Mouse (Mus musculus): ENCODE data around the gene Oard1.

Gene Oard1

DNA sequence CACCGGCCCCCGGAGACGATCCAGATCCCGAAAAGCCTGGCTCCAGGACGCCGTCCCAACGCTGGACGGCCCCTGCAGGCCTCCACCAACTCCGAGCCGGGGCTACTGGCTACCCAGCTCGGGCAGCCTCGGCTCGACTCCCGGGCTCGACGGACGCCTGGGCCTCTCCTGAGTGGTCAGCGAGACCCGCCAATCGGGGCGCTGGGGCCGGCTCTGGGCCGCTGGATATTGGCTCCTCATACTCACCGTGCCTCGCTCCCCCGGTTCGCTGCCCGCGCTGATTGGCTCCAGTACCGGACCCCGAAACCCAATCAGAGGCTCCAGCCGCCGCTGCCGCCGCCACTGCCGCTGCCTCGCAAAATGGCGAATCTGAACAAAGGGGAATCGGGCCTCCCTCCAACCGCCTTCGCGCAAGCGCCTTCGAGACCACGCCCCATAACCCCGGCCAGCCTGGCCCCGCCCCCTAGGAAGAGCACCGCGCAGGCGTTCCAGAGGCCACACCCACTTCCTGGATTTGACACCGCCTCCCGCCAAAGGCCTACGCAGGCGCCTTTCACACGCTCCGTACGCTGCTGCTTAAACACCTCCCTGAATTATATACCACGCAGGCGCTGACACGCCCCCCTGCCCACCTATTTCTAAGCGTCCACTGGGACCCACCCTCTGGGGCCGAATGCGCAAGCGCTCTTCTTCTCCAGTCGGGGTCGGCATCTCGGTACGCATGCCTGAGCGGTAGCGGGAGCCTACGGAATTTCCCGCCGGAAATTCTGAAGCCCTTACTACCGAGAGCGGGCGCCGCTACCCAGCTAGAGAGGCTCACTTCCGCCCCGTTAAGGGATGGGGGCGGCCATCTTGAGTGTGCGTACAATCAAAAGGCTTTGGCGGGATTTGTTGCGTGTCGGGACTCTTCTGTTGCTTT lies at the start of gene Oard1, which contains the start of gene Nfya:
Oard1 (plus strand) TSS at position 635 of the 919 bp plus-strand sequence.
Nfya (minus strand) TSS at position 527 of the 919 bp plus-strand sequence.
- peak; percentile 99 to 100 for DNase-seq (ENCODE audit: low spot score in 2 of 2)

DNA sequence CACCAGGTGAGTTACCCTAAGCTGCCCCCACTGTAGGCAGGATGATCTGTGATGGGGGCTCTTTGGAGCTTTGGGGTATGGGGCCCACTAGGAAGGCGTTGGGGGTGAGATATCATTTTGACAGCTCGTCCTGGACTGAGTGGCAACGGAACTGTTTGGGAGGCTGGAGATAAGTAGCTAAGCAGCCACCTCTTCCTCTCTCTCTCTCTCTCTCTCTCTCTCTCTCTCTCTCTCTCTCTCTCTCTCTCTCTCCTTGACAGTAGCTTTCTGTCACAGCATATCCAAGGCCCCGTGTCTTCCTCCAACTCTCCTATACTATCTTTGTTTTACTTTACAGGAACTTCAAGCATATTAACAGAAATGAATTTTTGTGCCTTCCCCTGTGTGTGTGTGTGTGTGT lies 49.4 kb upstream of the Oard1 start:
- DNase-seq (ENCODE audit: low spot score in 2 of 2), result no peak

- DNase-seq (ENCODE audit: low spot score in 2 of 2), result no peak
Measured at GRCm38 (mm10) chr17:48362346-48362745, 47.5 kb upstream of the Oard1 start.

- DNase-seq (ENCODE audit: low spot score in 2 of 2), result no peak
Measured at GRCm38 (mm10) chr17:48362966-48363365, 46.8 kb upstream of the Oard1 start.

GRCm38 (mm10) chr17:48363421-48363965 lies 46.3 kb upstream of the Oard1 start:
- no peak for DNase-seq (ENCODE audit: low spot score in 2 of 2)

DNA sequence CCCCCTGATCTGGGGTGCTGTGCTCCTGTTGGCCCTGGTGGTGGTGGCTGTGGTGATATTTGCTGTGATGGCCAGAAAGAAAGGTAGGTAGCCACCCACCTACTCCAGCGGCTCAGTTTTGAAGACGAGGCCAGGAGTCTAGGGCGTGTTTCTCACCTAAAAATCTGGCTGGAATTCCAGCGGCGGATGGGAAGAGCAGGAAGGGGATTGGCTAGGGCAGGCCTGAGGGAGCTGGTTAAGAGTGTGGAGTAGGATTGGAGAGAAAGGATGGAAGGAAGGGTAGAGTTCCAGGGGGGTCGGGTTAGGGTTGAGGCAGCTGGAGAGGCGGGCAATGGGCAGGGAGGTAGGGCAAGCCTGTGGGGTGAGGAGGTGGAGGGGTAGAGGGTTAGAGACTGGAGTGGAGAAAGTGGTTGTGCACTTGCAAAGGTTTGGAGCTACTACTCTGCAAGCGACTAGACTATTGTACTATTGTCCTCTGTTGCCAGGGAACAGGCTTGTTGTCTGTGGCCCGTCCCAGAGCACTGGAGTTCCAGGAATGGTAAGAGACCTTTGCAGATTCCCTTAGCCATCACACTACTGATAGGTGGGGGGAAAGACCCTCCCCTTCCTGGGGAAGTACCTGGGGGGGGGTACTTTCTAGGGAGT lies 44.2 kb upstream of the Oard1 start:
- DNase-seq (ENCODE audit: low spot score in 2 of 2), result no peak

GRCm38 (mm10) chr17:48366806-48367205 lies 43.0 kb upstream of the Oard1 start:
- no peak for DNase-seq (ENCODE audit: low spot score in 2 of 2)

DNA sequence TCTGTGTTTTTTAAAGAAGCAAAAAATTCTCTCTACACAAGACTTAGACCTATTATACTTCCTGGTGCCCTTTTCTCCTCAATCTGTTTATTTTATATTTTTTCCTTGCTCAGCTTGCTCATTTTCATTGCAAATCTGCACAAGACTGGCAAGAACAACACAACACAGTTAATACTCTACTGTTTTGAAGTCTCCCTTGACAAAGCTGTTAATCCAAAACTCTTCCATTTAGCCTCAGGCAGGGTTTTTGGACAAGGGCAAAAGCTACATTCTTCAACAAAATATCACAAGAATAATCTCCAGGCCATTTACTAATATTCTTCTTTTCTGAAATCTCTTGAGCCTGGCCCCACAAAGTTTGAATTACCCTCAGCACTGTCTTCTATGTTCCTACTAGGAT lies 38.2 kb upstream of the Oard1 start:
- no peak for DNase-seq (ENCODE audit: low spot score in 2 of 2)

DNA sequence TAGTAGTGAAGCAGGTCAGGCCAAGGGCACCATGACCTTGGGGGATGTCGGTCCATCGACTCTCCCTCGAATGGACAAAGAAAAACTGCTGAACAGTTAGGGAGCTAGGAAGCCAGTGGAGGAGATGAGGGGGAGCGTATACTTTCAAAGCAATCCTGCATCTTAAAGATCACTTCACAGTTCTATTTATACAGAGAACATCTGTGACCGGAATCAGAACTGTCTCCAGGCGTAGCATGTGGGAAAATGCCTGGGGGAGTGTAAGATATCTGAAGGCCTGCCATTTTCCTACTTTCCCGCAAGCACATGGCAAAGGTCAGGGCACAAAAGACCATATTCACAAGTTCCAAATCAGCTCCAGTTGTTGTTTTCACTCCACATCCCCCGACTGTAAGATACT lies 36.8 kb upstream of the Oard1 start:
- no peak for DNase-seq (ENCODE audit: low spot score in 2 of 2)

DNA sequence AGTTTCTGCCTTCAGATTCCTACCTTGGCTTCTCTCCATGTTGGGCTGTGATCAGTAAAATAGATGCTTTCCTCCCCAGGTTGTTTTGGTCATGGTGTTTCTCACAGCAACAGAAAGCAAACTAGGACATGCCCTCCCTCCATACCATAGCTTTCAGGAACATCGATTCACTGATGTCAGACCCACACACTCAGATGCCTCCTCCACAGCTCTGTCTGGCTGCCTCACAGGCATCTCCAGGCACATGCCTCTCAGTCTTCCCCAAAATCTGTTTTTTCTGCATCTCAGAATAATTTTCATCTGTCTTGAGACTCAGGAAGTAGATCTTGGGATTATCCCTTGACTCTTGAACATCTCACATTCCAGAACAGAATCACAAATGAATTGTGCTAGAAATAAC lies 33.7 kb upstream of the Oard1 start:
- DNase-seq (ENCODE audit: low spot score in 2 of 2), result no peak

DNA sequence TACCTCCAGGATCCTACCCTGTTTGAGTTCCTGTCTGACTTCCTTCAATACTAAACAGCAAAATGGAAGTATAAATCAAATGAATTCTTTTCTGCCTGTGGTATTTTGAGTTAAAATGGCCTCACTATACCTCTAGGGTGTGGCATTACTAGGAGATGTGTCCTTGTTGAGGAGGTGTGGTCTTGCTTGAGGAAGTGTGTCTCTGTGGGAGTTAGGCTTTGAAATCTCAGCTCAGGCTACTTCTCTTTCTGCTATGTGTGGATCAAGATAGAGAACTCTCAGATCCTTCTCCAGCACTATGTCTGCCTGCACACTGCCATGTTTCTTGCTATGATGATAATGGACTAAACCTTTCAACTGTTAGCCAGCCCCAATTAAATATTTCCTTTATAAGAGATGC lies 30.8 kb upstream of the Oard1 start:
- DNase-seq (ENCODE audit: low spot score in 2 of 2), result no peak

DNA sequence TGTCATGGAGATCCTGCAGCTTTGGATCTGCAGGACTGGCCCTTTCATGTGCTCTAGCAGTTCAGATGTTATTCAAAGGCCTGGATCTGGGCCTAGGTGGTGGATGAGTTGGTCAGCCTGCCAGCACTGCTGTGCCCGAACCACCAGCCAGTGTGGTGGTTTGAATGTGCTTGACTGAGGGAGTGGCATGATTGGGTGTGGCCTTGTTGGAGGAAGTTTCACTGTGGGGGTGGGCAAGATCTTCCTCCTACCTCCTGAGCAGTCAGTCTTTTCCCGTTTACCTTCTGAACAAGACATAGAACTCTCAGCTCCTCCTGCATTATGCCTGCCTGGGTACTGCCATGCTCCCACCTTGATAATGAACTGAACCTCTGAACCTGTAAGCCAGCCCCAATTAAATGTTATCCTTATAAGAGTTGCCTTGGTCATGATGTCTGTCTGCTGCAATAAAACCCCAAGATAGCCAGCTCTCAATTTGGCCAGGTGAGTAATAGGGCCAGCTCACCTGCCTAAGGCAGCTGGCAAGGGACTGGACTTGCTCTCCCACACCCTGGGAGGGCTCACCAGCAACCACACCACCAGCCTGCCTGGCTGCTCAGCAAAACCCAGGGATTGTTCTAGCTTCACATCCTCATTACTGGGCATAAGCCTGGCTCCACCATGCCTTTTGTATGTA lies 23.9 kb upstream of the Oard1 start:
- DNase-seq (ENCODE audit: low spot score in 2 of 2), result no peak

- no peak for DNase-seq (ENCODE audit: low spot score in 2 of 2)
Measured at GRCm38 (mm10) chr17:48388666-48389065, 21.1 kb upstream of the Oard1 start.

GRCm38 (mm10) chr17:48389442-48389841 lies 20.4 kb upstream of the Oard1 start:
- no peak for DNase-seq (ENCODE audit: low spot score in 2 of 2)

- no peak for DNase-seq (ENCODE audit: low spot score in 2 of 2)
Measured at GRCm38 (mm10) chr17:48391446-48391845, 18.4 kb upstream of the Oard1 start.

DNA sequence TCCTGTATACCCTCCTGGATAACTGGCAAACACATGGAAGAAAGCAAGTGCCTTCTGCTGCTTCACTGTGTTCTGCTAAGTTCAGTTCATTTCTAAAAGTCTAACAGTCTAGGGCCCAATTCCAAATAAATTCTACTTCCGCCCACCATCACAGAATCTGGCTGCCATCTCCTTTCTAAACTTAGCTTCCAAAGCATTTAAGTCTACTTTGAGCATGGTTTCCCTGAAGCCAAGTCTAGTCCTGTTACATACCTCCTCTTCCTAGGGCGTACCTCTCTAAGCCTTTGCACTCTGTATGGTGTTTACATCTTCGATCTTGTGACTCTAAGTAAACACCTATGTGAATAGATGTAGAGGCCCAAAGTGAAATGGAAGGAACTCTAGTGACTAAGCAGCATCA lies 17.2 kb upstream of the Oard1 start:
- DNase-seq (ENCODE audit: low spot score in 2 of 2), result no peak

GRCm38 (mm10) chr17:48401710-48402109 lies 8.1 kb upstream of the Oard1 start:
- DNase-seq (ENCODE audit: low spot score in 2 of 2), result no peak

DNA sequence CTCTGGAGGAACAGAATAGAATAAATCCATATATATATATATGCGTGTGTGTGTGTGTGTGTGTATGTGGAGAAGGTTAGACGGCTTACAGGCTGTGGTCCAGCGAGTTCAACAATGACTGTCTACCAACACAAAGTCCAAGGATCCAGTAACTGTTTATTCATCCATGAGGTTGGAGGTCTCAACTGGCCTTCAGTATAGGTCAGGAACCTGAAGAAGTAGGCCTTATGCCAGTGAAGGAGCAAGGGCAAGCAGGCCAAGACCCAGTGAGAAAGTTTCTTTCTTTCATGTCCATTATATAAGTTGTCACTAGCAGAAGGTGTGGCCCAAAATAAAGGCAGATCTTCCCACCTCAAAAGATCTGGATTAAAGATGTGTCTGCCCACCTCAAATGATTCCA lies 7.1 kb upstream of the Oard1 start:
- DNase-seq (ENCODE audit: low spot score in 2 of 2), result no peak

DNA sequence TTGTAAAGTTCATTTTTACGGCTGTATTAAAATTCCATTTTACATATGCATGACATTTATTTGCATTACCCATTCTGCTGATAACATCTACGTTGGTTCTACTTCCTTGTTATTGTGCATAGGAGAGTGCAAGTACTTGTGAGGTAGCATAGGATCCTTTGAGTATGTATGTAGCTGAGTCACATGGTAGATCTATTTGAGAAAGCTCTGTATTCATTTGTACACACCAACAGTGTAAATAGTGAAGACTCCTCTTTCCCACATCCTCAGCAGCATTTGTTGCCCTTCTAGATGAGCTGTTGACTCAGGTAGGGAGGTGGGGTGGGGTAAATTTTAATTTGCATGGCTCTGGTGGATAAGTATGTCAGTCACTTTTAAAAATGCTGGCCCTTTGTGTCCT lies 6.0 kb upstream of the Oard1 start:
- no peak for DNase-seq (ENCODE audit: low spot score in 2 of 2)

DNA sequence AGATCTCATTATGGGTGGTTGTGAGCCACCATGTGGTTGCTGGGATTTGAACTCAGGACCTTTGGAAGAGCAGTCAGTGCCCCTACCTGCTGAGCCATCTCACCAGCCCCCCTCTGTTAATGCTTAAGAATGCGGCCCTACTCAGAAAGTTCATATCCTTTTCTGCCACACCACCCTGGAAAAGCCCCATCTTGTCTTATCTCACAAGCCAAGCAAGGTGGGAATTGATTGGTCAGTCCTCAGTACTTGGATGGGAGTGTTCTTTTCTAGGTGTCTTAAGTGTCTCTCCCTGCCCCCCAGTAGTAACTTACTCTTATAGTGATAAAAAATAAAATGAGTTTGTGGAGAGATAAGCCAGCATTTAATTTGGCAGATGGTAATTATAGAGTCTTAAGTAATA lies 5.1 kb upstream of the Oard1 start:
- no peak for DNase-seq (ENCODE audit: low spot score in 2 of 2)

- no peak for DNase-seq (ENCODE audit: low spot score in 2 of 2)
Measured at GRCm38 (mm10) chr17:48407154-48407553, 2.7 kb upstream of the Oard1 start.

DNA sequence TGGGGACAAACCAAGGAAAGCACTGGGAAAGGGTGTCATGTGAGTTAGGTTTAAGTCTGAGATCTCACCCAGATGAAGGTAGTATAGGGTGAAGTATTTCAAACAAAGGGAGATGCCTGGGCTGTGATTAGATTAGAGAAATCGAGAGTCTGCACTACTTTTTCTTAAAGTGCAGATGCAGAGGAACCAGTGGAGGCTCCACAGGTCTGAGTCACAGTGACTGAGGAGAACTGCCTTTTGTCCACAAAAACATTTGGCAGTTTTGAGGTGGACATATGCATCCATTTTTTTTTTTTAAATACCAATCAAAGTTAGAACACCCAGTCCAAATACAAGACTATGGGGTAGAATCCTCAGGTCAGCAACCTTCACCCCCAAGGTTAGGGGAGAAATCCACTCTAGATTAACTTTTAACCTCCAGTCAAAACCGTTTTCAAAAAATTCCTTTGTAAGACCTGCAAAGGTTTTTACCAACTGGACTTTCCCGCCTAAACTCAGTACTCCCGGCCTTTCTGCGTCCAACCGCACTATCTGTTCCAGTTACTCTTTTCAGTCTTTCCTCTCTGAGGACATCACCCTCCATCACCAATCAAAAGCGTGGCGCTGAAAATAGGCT lies 1.8 kb upstream of the Oard1 start:
- no peak for DNase-seq (ENCODE audit: low spot score in 2 of 2)
